Mouse (Mus musculus): Measurements from ENCODE around the gene Rcc2. TPM values are rescaled to one million over a fixed set of nuclear protein-coding genes. Genes with fewer than 3 reads are reported as not detected.

Rcc2 gene
- polyA plus RNA-seq, 2 experiments, result 16.5 to 50.3 TPM

DNA sequence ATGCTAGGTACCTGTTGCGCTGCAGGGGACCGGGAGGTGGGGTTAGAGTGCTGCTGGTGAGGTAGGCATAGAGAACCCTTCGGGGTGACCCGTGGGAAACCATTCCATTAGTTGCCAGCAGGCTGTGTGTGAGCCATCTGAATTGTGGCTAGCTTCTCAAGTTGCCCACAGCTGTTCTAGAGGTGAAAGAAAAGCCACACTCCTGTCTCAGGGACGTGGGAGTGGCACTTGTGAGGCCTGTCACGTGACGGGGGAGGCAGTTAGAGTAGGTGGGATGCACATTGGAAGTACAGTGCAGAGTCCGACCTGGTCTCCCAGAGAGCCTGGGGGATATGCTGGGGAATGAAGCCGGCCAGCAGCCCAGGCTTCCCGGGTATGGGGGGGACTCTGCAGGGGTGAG lies 9.3 kb downstream of the Rcc2 start:
- 86% methylated on average over 10 of the region's 10 CpGs for WGBS (ENCODE audit: insufficient replicate concordance)
- peaks cover 3 to 4% of the 10 kb centered on the region in 2 experiments; a peak in 3 of 4 replicates for H3K4me1 ChIP-seq (replicated peaks; ENCODE audit: control insufficient read depth in 2 of 2, insufficient read depth in 2 of 2, low read length in 1 of 2)
- no peak overlapping the region for H3K9ac ChIP-seq (replicated peaks)
- no peak overlapping the region for H3K4me3 ChIP-seq (ENCODE audit: insufficient read depth in 1 of 2, low read depth in 2 of 2, low read length in 2 of 2)
- DNase-seq (ENCODE audit: low read depth in 3 of 3, low spot score in 3 of 3) (no peak), ATAC-seq (ENCODE audit: insufficient read depth) (no peak)
- peaks cover 87% of the 10 kb centered on the region for H3K36me3 ChIP-seq (replicated peaks; ENCODE audit: control insufficient read depth, insufficient read depth, low read depth)
- H3K27me3 ChIP-seq (ENCODE audit: control insufficient read depth, insufficient read depth, low read length), result no peaks in the 10 kb centered on the region
- no peak overlapping the region for H3K4me2 ChIP-seq (ENCODE audit: low read depth)
- no peak overlapping the region for H3K27ac ChIP-seq
- no peak for TF ChIP-seq EP300 (IDR thresholded peaks at IDR 0.05; ENCODE audit: low read depth)
- TF ChIP-seq CTCF (IDR thresholded peaks at IDR 0.05; ENCODE audit: low read depth), result no peak
- H3K9me3 ChIP-seq (ENCODE audit: control insufficient read depth, low read length), result no peaks in the 10 kb centered on the region

DNA sequence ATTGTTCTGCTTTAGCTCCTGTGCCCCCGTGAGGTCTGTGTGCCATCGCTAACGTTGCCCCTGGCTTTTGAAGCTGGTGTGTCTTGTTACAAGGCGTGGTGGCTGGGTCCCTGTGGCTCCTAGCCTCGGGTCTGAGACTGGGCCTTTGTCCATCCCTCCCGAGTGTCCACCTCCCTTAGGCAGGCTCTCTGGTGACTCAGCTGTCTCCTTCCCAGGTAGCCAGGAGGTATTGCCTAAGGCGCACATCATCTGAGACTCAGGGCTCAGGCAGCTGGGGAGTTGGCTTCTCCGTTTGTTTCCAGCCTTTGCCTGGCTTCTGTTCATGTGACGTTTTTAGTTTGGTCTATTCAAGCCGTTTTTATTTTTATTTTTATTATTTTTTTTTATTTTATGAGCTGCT lies 10.4 kb downstream of the Rcc2 start:
- H3K27ac ChIP-seq, result no peak overlapping the region
- 80% methylated on average over 10 of the region's 10 CpGs for WGBS (ENCODE audit: insufficient replicate concordance)
- no peak overlapping the region for H3K4me3 ChIP-seq (ENCODE audit: insufficient read depth in 1 of 2, low read depth in 2 of 2, low read length in 2 of 2)
- no peak for ATAC-seq (ENCODE audit: insufficient read depth)
- no peaks in the 10 kb centered on the region for H3K27me3 ChIP-seq (ENCODE audit: control insufficient read depth, insufficient read depth, low read length)
- no peak for TF ChIP-seq EP300 (IDR thresholded peaks at IDR 0.05; ENCODE audit: low read depth)
- TF ChIP-seq CTCF (IDR thresholded peaks at IDR 0.05; ENCODE audit: low read depth), result no peak
- no peaks in the 10 kb centered on the region for H3K9me3 ChIP-seq (ENCODE audit: control insufficient read depth, low read length)
- H3K4me1 ChIP-seq (replicated peaks; ENCODE audit: control insufficient read depth in 2 of 2, insufficient read depth in 2 of 2, low read length in 1 of 2), result peaks cover 3 to 4% of the 10 kb centered on the region in 2 experiments; a peak in 2 of 4 replicates
- no peak overlapping the region for H3K9ac ChIP-seq (replicated peaks)
- H3K4me2 ChIP-seq (ENCODE audit: low read depth), result no peak overlapping the region
- peaks cover 92% of the 10 kb centered on the region for H3K36me3 ChIP-seq (replicated peaks; ENCODE audit: control insufficient read depth, insufficient read depth, low read depth)
- DNase-seq (ENCODE audit: low read depth in 3 of 3, low spot score in 3 of 3), result no peak

DNA sequence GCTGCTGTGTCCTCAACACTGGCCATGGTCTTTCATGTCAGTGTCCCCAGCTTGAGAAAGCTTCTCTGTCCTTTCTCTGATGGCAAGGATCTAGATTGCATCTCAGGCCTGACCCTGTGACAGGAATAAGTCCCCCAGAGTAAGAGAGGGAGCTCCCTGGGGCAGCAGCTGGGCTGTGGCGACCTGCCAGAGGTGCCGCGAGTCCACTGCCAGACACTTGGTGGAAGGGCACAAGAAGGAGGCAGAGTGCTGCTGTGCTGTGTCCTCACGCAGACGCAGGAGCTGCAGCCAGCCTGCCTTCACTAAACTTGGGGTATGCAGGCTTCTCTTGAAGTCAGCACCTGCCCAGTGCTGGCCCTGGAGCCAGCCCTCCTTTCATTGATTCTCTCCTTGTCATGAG lies 11.0 kb downstream of the Rcc2 start:
- H3K4me3 ChIP-seq (ENCODE audit: insufficient read depth in 1 of 2, low read depth in 2 of 2, low read length in 2 of 2), result no peak overlapping the region
- 80% methylated on average over 5 of the region's 5 CpGs for WGBS (ENCODE audit: insufficient replicate concordance)
- no peak for DNase-seq (ENCODE audit: low read depth in 3 of 3, low spot score in 3 of 3)

DNA sequence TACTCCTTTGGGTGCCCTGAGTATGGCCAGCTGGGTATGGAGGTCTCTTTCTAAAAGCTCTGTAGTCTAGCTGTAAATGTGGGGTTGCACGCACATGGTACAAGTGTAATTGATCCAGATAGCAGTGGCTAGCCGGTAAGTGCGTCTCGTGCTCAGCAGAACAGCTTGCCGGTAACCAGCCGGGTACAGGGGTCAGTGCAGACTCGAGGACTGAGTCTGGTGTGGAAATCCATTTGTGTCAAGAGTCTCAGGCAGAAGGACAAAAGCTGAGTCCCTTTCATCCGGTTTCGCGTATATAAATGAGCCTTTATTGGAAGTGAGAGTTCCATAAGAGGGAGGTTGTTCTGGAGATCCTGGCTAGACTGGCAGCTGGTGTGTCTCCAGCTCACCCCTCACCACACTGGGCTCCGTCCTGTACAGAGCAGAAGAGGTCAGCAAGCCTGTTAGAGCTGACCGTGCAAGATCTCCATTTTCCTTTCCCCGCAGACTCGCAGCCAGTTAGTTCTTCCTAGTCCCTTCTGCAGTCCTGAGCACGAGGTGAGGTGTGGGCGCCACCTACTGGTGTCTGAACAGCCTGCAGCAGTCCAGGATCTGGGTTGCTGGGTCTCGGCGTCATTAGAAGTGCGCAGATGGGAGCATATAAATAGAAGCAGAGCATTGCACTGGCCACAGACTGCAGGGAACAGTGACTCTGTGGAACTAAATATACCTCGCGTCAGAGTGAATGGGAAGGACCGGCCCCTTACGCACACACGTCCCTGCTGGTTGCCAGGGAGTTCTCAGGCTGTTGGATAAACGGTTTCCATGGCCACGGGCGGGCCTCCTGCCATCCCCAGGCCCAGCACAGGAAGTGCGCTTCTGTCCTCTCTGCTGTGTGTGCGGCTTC lies 13.4 kb downstream of the Rcc2 start:
- Histone ChIP-seq H3K36me3 (replicated peaks; ENCODE audit: control insufficient read depth, insufficient read depth, low read depth) (peaks cover 95% of the 10 kb centered on the region), H3K4me3 (ENCODE audit: insufficient read depth in 1 of 2, low read depth in 2 of 2, low read length in 2 of 2) (no peak overlapping the region), H3K9ac (replicated peaks) (no peak overlapping the region), H3K27ac (no peak overlapping the region), H3K4me2 (ENCODE audit: low read depth) (no peak overlapping the region), H3K27me3 (ENCODE audit: control insufficient read depth, insufficient read depth, low read length) (no peaks in the 10 kb centered on the region), H3K4me1 (replicated peaks; ENCODE audit: control insufficient read depth in 2 of 2, insufficient read depth in 2 of 2, low read length in 1 of 2) (0 out of 4 replicates have a peak, but pooled peaks cover 0 to 3% of the 10 kb centered on the region in 2 experiments), H3K9me3 (ENCODE audit: control insufficient read depth, low read length) (no peaks in the 10 kb centered on the region)
- peak; percentile 61 for ATAC-seq (ENCODE audit: insufficient read depth)
- whole genome bisulfite sequencing (ENCODE audit: insufficient replicate concordance), result 63% methylated on average over 29 of the region's 29 CpGs
- TF ChIP-seq EP300 (IDR thresholded peaks at IDR 0.05; ENCODE audit: low read depth) (no peak), CTCF (IDR thresholded peaks at IDR 0.05; ENCODE audit: low read depth) (peak; percentile 98)
- DNase-seq (ENCODE audit: low read depth in 3 of 3, low spot score in 3 of 3), result peak in 1 of 3 experiments; percentile 53

More for the DNA sequence above, 11.0 kb downstream of the Rcc2 start:
- H3K27me3 ChIP-seq (ENCODE audit: control insufficient read depth, insufficient read depth, low read length), result no peaks in the 10 kb centered on the region
- TF ChIP-seq EP300 (IDR thresholded peaks at IDR 0.05; ENCODE audit: low read depth) (no peak), CTCF (IDR thresholded peaks at IDR 0.05; ENCODE audit: low read depth) (no peak)
- H3K4me1 ChIP-seq (replicated peaks; ENCODE audit: control insufficient read depth in 2 of 2, insufficient read depth in 2 of 2, low read length in 1 of 2), result peaks cover 2 to 4% of the 10 kb centered on the region in 2 experiments; a peak in 2 of 4 replicates
- H3K4me2 ChIP-seq (ENCODE audit: low read depth), result no peak overlapping the region
- H3K9ac ChIP-seq (replicated peaks), result no peak overlapping the region
- H3K9me3 ChIP-seq (ENCODE audit: control insufficient read depth, low read length), result no peaks in the 10 kb centered on the region
- H3K36me3 ChIP-seq (replicated peaks; ENCODE audit: control insufficient read depth, insufficient read depth, low read depth), result peaks cover 92% of the 10 kb centered on the region
- H3K27ac ChIP-seq, result no peak overlapping the region
- no peak for ATAC-seq (ENCODE audit: insufficient read depth)

DNA sequence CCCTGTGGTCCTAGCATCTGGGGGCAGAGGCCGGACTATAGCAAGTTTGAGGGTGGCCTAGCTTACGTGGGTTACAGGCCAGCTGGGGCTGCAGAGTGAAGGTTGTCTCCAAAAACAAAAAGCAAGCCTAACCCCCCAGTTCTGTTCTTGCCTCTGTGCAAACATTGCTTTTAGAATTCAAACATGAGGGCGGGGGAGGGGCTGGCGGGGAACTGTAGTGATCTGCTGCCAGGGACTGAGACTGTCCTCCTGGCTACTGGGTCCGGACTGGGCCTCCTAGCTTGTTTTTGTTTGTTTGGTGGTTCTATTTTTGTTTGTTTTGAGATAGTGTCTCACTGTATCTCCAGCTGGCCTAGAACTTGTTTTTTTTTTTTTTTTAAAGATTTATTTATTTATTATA lies 14.2 kb downstream of the Rcc2 start:
- H3K27me3 ChIP-seq (ENCODE audit: control insufficient read depth, insufficient read depth, low read length), result no peaks in the 10 kb centered on the region
- WGBS (ENCODE audit: insufficient replicate concordance), result 79% methylated on average over 5 of the region's 5 CpGs
- no peak for TF ChIP-seq CTCF (IDR thresholded peaks at IDR 0.05; ENCODE audit: low read depth)
- TF ChIP-seq EP300 (IDR thresholded peaks at IDR 0.05; ENCODE audit: low read depth), result no peak
- no peak overlapping the region for H3K4me3 ChIP-seq (ENCODE audit: insufficient read depth in 1 of 2, low read depth in 2 of 2, low read length in 2 of 2)
- no peak overlapping the region for H3K4me2 ChIP-seq (ENCODE audit: low read depth)
- no peak overlapping the region for H3K27ac ChIP-seq
- peaks cover 96% of the 10 kb centered on the region for H3K36me3 ChIP-seq (replicated peaks; ENCODE audit: control insufficient read depth, insufficient read depth, low read depth)
- no peaks in the 10 kb centered on the region for H3K9me3 ChIP-seq (ENCODE audit: control insufficient read depth, low read length)
- 0 out of 4 replicates have a peak, but pooled peaks cover 0 to 3% of the 10 kb centered on the region in 2 experiments for H3K4me1 ChIP-seq (replicated peaks; ENCODE audit: control insufficient read depth in 2 of 2, insufficient read depth in 2 of 2, low read length in 1 of 2)
- no peak overlapping the region for H3K9ac ChIP-seq (replicated peaks)
- DNase-seq (ENCODE audit: low read depth in 3 of 3, low spot score in 3 of 3) (no peak), ATAC-seq (ENCODE audit: insufficient read depth) (0 out of 2 replicates have a peak, but pooled peaks have one; percentile 14)
